Mouse (Mus musculus) neural tube, embryonic 15.5 days (tissue): ENCODE measurements at regions not wholly inside any gene's neighbourhood (a gene's known extent, or its start where the extent isn't known, plus 50 kb on each side); places are given as distances from the start of the nearest gene placed in this dataset.
A peak's percentile ranks its signal among the peaks of the same experiment; 100 is the strongest.
"Not testable (repeated sequence)": the region's sequence is repeated elsewhere in the genome, so short reads cannot be mapped to it uniquely, and the experiment has no call there.

ENCODE experiments used
- ATAC-seq: fragments of 200-750 bp; cut with Nextera tagmentation; 2 replicates; pipeline ENCODE4 v1.8.0; 2017; ENCODE audit warnings: mild to moderate bottlenecking, moderate TSS enrichment, moderate library complexity; ENCODE audit not compliant: low FRiP score
- H3K27ac ChIP-seq: fragments of 300-500 bp; sonication (generic); replicated peaks from 2 replicates; pipeline ENCODE4 v1.5.1; 2015; ENCODE audit warnings: mild to moderate bottlenecking, inconsistent platforms
- H3K27me3 ChIP-seq: fragments of 300-500 bp; sonication (generic); replicated peaks from 2 replicates; pipeline ENCODE4 v1.6.1; 2015; ENCODE audit warnings: inconsistent platforms
- H3K36me3 ChIP-seq: fragments of 300-500 bp; sonication (generic); 2 replicates; pipeline ENCODE4 v1.6.1; 2015; ENCODE audit warnings: inconsistent platforms
- H3K4me1 ChIP-seq: fragments of 300-500 bp; sonication (generic); 2 replicates; pipeline ENCODE4 v1.6.1; 2015; ENCODE audit warnings: inconsistent platforms
- H3K4me2 ChIP-seq: fragments of 300-500 bp; sonication (generic); 2 replicates; pipeline ENCODE4 v1.6.1; 2015; ENCODE audit warnings: inconsistent platforms, mild to moderate bottlenecking, moderate library complexity
- H3K4me3 ChIP-seq: fragments of 300-500 bp; sonication (generic); replicated peaks from 2 replicates; pipeline ENCODE4 v1.5.1; 2015; ENCODE audit warnings: mild to moderate bottlenecking, inconsistent platforms
- H3K9ac ChIP-seq: fragments of 300-500 bp; sonication (generic); replicated peaks from 2 replicates; pipeline ENCODE4 v1.6.1; 2015; ENCODE audit warnings: mild to moderate bottlenecking, inconsistent platforms
- H3K9me3 ChIP-seq: fragments of 300-500 bp; sonication (generic); replicated peaks from 2 replicates; pipeline ENCODE4 v1.6.1; 2016; ENCODE audit warnings: inconsistent platforms
- WGBS: fragments of 180-500 bp; shearing (Covaris S2); methylation state at CpG from one replicate; pipeline ENCODE4 v1.1.7; 2015; ENCODE audit warnings: mixed read lengths; 5-methylcytosine and 5-hydroxymethylcytosine counted together

DNA sequence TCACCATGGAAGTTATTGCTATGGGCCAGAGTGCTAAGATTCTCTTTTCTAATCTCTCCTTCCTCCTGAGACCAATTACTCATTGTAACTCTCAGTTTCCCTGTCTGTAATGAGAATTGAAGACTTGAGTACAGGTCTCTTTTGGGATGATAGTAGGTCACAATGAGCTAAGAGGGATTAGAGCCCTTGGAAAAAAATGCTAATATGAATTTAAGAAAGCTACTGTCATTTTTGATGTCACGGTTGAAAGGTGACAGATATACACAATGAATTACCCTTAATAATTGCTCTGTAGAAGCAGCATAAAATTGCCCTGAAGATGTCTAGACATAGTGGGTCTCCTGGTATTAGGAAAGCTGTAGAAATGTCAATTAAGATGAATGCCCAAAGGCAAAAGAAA, 178.2 kb downstream of the Kcna4 start:
- H3K4me2 ChIP-seq = no peak overlapping the region
- no peaks in the 10 kb centered on the region for H3K9me3 ChIP-seq
- H3K4me1 ChIP-seq = no peaks in the 10 kb centered on the region
- no peak for ATAC-seq
- no peak overlapping the region for H3K4me3 ChIP-seq
- no peaks in the 10 kb centered on the region for H3K27me3 ChIP-seq
- H3K36me3 ChIP-seq = no peaks in the 10 kb centered on the region
- no peak overlapping the region for H3K9ac ChIP-seq
- 64% methylated on average over 1 of the region's 1 CpGs for WGBS
- no peak overlapping the region for H3K27ac ChIP-seq

DNA sequence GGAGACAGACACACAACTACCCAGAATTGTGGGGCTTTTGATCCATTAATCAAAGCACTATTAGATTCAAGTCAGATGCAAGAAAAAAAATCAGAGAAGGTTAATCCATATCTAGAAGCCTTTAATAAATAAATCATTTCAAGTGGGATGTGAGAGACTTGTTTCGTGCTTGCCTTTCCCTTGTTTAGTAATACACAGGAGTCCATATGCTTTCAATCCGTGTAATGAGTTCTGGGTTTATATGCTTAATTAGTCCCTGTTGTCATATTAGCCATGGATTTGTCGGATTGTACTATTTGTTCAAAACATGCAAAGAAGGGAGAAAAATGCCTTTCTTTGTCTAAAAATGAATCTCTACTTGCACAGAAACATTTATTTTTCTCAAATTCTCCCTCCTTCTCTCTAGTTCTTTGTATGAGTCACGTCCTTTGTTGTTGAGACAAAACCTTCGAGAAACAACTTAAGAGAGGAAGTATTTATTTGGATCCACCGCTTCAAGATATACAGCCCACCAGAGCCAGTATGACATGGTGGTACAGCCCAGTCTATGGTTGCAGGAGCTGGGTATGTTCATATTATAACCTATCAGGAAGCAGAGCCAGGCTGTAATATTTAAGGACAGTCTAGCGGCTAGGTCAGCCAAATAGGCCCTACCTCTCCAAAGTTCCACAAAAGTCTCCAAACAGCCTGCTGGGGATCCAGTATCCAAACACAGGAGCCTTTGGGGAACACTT, 213.4 kb downstream of the Kcna4 start:
- no peak overlapping the region for H3K27ac ChIP-seq
- no peak overlapping the region for H3K4me3 ChIP-seq
- WGBS = 48% methylated on average over 7 of the region's 7 CpGs
- H3K27me3 ChIP-seq = no peaks in the 10 kb centered on the region
- peaks cover 12% of the 10 kb centered on the region for H3K4me1 ChIP-seq
- no peak for ATAC-seq
- H3K4me2 ChIP-seq = no peak overlapping the region
- H3K9ac ChIP-seq = no peak overlapping the region
- no peaks in the 10 kb centered on the region for H3K9me3 ChIP-seq
- H3K36me3 ChIP-seq = no peaks in the 10 kb centered on the region

DNA sequence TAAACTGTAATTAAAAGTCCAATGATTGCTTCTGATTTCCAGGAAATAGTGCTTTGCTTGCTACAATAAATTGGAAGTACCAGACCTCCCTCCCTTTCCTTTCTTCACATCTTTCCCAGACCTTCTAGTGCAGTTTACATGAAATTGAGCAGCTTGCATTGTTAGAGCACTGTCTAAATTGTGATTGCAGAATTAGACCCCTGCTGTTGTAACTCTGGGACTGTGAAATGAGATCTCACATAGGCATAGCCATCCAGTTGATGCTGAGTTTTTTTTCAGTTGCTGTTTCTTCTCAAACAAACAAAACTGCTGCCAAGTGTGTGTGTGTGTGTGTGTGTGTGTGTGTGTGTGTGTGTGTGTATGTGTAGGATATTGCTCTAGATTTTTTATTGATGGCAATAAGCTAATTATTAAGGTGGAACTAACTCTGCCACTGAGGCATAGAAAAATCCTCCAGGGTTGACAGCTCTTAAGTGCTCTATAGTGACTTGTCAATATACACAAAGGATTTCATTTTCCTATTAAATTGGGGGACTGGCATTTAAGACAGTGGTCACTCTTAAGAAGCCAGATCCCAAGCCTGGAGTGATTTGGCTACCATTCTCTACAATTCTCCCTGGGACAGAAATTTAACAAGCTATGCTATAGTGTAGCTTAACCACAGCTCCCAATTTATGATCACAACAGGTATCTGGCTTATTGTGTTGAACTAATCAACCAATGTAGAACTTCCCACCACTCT, 217.2 kb downstream of the Kcna4 start:
- H3K36me3 ChIP-seq = no peaks in the 10 kb centered on the region
- no peak overlapping the region for H3K4me3 ChIP-seq
- H3K4me2 ChIP-seq = no peak overlapping the region
- no peaks in the 10 kb centered on the region for H3K27me3 ChIP-seq
- H3K4me1 ChIP-seq = peaks cover 12% of the 10 kb centered on the region
- ATAC-seq = peak; percentile 85
- H3K9ac ChIP-seq = no peak overlapping the region
- 0 out of 2 replicates have a peak overlapping the region, but pooled peaks have one; percentile 15 for H3K27ac ChIP-seq
- H3K9me3 ChIP-seq = no peaks in the 10 kb centered on the region

GRCm38 (mm10) chr2:107515486-107515885, 225.0 kb downstream of the Kcna4 start:
- not testable (repeated sequence) for H3K9me3 ChIP-seq, H3K36me3 ChIP-seq, H3K27ac ChIP-seq, H3K4me1 ChIP-seq, ATAC-seq, H3K4me2 ChIP-seq, H3K4me3 ChIP-seq, H3K27me3 ChIP-seq, H3K9ac ChIP-seq
- WGBS = 75% methylated on average over 1 of the region's 1 CpGs

DNA sequence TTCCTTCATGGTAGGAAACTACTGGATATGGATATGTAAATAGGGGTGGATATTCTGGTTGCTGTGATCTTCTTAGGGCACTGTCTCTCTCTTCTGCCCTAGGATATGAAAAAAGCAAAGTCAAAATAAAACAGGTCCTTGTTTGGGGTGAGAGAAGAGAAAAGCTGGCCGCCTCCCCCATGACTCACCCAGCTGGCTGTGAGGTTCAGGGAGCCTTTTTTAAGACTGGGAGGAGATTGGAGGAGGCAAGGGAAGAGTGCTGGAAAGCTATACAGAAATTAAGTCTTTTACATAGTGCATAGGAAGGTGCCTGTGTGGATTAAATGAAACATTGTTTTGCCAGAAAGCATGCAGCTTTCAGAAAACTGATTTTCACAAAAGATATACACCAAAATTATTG, 227.7 kb downstream of the Kcna4 start:
- Histone ChIP-seq H3K9ac (no peak overlapping the region), H3K4me1 (no peaks in the 10 kb centered on the region), H3K9me3 (no peaks in the 10 kb centered on the region), H3K27ac (no peak overlapping the region), H3K27me3 (no peaks in the 10 kb centered on the region), H3K4me3 (no peak overlapping the region), H3K4me2 (no peak overlapping the region), H3K36me3 (no peaks in the 10 kb centered on the region)
- WGBS = 80% methylated on average over 1 of the region's 1 CpGs
- ATAC-seq = no peak

GRCm38 (mm10) chr2:107518759-107519158, 228.3 kb downstream of the Kcna4 start:
- Histone ChIP-seq H3K9ac (no peak overlapping the region), H3K36me3 (no peaks in the 10 kb centered on the region), H3K9me3 (no peaks in the 10 kb centered on the region), H3K27ac (no peak overlapping the region), H3K27me3 (no peaks in the 10 kb centered on the region), H3K4me1 (no peaks in the 10 kb centered on the region), H3K4me2 (no peak overlapping the region), H3K4me3 (no peak overlapping the region)
- WGBS = 94% methylated on average over 2 of the region's 2 CpGs
- ATAC-seq = no peak

GRCm38 (mm10) chr2:107519326-107519725, 228.9 kb downstream of the Kcna4 start:
- no peak for ATAC-seq
- 70% methylated on average over 3 of the region's 3 CpGs for WGBS
- no peaks in the 10 kb centered on the region for H3K36me3 ChIP-seq
- no peak overlapping the region for H3K9ac ChIP-seq
- no peaks in the 10 kb centered on the region for H3K27me3 ChIP-seq
- H3K9me3 ChIP-seq = no peaks in the 10 kb centered on the region
- H3K4me2 ChIP-seq = no peak overlapping the region
- no peaks in the 10 kb centered on the region for H3K4me1 ChIP-seq
- no peak overlapping the region for H3K27ac ChIP-seq
- H3K4me3 ChIP-seq = no peak overlapping the region

DNA sequence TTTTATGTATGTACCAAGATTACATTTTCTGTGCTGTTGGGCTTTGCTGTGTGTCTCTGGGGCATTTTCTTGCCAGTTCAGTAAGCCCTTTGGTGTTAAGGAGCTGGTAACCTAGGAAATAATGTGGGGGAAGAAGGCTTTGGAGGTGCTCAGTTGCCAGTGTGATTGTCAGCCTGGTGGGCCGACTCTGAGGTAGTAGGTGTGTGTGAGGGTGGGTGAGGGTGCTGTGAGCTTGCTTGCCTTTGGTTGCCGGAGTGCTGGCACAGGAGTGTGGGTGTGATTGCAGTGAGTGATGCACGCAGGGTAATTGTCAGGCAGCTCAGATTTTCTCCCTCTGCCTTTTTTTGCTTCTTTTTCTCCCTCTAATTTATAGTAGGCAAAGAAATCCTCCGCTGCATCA, 229.3 kb downstream of the Kcna4 start:
- Histone ChIP-seq H3K4me3 (no peak overlapping the region), H3K9me3 (no peaks in the 10 kb centered on the region), H3K27ac (no peak overlapping the region), H3K4me2 (no peak overlapping the region), H3K4me1 (no peaks in the 10 kb centered on the region), H3K9ac (no peak overlapping the region), H3K36me3 (no peaks in the 10 kb centered on the region), H3K27me3 (no peaks in the 10 kb centered on the region)
- 61% methylated on average over 4 of the region's 4 CpGs for WGBS
- ATAC-seq = no peak

DNA sequence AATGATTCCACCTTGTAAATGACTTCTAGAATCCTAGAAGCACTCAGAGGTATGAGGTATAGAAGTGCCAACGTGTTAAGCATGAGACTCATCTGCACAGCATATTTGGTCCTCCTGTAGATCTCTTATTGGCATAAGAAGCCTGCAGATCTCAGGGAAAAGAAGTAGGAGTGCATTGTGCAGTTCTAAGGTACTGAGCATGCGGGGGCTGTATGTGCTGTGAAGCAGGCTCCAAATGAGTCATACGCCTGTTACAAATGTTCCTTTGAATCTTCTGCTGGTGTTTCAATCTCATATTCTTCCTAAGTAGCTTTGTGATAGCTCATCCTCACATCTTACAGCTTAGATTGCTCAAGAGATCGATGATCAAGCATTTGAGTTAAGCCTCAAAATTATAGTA, 252.7 kb downstream of the Kcna4 start:
- ATAC-seq = no peak
- no peaks in the 10 kb centered on the region for H3K27me3 ChIP-seq
- H3K9ac ChIP-seq = no peak overlapping the region
- no peak overlapping the region for H3K4me3 ChIP-seq
- no peak overlapping the region for H3K27ac ChIP-seq
- no peaks in the 10 kb centered on the region for H3K36me3 ChIP-seq
- H3K4me1 ChIP-seq = no peaks in the 10 kb centered on the region
- WGBS = 89% methylated on average over 4 of the region's 4 CpGs
- no peak overlapping the region for H3K4me2 ChIP-seq
- H3K9me3 ChIP-seq = no peaks in the 10 kb centered on the region

DNA sequence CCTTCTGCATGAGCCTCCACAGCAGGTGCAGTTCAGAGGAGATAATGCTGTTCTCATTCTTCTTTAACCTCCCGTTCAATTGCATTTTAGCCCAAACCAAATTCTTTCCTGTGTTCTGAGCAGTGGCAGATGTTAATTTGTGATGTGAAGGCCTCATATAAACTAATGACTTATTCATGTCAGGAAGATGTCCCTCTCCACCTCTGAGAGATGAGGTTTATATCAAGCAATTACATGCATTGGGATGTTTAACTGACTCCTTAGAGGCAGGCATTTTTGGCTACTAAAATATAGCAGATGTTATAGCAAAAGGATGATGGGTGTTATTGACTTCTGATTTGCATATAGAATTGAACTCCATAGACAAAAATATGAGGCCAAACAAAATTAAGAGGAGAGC, 262.1 kb downstream of the Kcna4 start:
- no peaks in the 10 kb centered on the region for H3K9me3 ChIP-seq
- H3K4me3 ChIP-seq = no peak overlapping the region
- 34% methylated on average over 1 of the region's 1 CpGs for WGBS
- no peak for ATAC-seq
- H3K36me3 ChIP-seq = no peaks in the 10 kb centered on the region
- H3K27me3 ChIP-seq = no peaks in the 10 kb centered on the region
- no peaks in the 10 kb centered on the region for H3K4me1 ChIP-seq
- no peak overlapping the region for H3K9ac ChIP-seq
- no peak overlapping the region for H3K27ac ChIP-seq
- H3K4me2 ChIP-seq = no peak overlapping the region

DNA sequence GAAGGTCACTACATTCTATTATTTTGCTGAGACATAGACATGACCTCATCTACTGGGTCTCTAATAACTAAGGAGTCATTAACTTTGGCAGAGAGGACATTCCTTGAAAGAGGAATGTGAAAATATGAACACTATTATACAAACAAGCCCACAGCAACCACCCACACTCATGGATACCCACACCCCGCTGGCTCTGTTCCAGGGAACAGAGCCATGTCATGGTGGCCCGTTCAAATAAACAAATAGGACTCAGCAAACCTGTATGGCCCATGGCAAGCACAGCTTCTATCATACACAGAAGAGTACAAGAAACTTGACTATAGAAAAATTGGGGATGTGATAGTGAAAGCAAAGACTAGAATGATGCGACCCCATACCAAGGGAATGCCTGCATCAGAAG, 265.8 kb downstream of the Kcna4 start:
- Histone ChIP-seq H3K9me3 (no peaks in the 10 kb centered on the region), H3K27me3 (no peaks in the 10 kb centered on the region), H3K4me3 (no peak overlapping the region), H3K4me2 (no peak overlapping the region), H3K36me3 (no peaks in the 10 kb centered on the region), H3K9ac (no peak overlapping the region), H3K27ac (no peak overlapping the region), H3K4me1 (no peaks in the 10 kb centered on the region)
- WGBS = 91% methylated on average over 3 of the region's 3 CpGs
- ATAC-seq = no peak

DNA sequence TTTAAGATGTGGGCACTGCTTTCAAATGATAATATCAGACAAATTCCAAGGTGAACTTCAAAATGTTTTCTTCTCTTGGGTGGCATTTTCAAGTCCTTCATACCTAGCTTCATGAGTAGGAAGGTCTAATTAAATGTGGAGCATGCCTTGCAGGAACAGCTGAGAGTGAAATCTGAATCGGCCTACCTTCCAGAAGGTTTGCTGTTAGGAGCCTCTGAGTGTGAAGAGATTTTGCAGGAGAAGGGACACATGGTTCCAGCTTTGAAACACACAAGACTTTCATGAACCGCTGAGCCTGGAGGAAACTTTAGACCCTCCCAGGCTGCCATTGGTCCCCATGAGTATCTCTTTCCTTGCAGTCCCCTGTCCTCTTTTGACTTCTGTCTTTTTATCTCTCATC, 279.2 kb downstream of the Kcna4 start:
- Histone ChIP-seq H3K9ac (no peak overlapping the region), H3K9me3 (no peaks in the 10 kb centered on the region), H3K4me3 (no peak overlapping the region), H3K4me2 (no peak overlapping the region), H3K36me3 (no peaks in the 10 kb centered on the region), H3K27ac (no peak overlapping the region), H3K27me3 (no peaks in the 10 kb centered on the region), H3K4me1 (no peaks in the 10 kb centered on the region)
- ATAC-seq = no peak
- 80% methylated on average over 2 of the region's 2 CpGs for WGBS
